Mouse (Mus musculus) CH12F3 (cell line): ENCODE measurements around the gene Clic5.

ENCODE experiments used
- in situ Hi-C: fragments of 300-500 bp; cut with MboI; formaldehyde crosslinking; loops from 2 replicates; pipeline ENCODE4 v1.14.3; 2020; ENCODE audit warnings: low sequenced_read_pairs

The Clic5 gene

DNA sequence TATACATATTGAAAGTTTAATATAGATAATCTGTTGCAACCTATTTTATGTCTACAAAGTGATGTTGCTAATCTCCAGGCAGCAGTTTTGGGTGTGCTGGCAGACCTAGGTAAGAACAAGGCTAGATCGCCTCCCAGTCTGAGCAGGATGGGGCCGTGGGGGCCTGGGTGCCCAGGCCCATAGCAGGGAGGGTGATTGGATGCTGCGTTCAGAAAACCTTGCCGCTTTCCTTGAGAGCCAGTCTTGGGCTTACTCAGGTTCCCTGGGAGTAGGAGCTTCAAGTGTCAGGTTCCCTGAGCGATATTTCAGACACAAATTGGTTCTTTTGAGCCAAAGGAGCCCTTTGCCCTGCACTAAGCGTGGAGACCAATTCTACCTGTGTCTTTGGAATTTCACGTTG is 1.9 kb downstream of the Clic5 start:
- in situ Hi-C loops, result no loop called here

DNA sequence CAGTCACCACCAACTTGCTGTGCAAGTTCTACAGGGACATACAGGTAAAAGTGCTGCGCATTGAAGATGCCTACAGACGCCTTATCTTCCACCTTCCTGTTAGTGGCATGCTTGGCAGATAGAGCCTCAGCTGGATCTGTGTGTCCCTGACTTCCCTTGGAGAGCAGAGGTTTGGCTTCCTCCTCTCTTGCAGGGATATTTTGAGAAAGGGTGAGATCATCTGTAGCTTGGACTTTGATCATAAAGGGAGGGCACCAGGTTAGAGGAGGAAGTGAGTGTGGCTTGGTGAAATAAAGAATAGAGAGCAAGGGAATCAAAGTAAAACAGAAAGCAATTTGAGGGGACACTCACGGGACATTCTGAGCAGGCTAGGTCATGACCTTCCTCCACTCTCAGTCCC is 4.6 kb downstream of the Clic5 start:
- in situ Hi-C loops, result no loop called here

DNA sequence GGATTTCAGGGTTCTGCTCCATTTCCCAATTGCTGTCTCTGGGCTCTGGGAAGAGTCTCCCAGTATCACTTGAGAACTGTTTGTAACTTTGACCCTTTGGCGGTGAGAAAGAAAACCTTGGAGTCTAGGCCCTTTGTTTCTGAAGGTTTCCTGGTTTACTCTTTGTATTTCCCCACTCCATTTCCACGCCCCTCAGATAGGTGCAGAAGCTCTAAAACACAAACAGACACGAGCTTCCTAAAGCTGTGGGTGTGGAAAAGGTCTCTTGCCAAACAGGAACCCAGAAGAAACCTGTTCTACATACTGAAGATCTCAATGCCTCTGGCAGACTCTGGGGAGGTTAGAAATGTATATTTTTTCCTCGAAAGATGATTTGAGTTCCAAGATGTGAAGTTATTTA is 10.8 kb downstream of the Clic5 start:
- in situ Hi-C loops, result no loop called here

DNA sequence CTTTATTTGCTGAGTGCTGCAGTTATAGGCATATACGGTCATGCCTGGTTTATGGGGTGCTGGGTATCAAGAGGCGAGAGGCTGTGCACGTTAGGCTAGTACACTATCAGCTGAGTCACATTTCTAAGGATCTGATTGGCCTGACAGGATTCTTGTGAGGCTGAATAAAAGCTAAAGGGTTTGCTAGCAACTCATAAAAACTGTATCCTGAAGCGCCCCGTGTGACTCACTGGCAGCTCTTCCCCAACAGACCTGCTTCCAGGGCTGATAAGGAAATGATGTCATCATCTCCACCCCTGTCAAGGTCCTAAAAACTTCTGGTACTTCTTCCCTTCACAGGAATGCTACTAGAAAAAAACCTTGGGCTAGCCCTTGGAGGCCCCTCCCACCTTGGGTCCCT is 14.6 kb downstream of the Clic5 start:
- in situ Hi-C loops, result no loop called here

DNA sequence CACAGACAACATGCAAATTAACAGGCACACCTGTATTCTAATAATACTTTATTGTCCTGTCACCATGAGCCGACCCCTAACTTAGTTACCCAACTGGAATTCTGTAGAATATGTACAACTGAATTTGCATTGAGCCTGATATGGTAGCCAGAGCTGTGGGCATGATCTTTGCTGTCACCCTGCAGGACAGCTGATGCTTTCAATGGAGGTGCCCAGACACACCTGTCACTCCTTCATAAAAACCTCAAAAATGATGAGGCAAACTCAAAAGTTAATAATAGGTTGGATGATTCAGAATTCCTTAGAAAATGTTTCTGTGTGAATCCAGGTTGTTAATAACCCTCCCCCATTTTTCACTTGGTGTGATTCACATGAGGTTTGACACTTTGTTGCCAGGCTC is 16.4 kb downstream of the Clic5 start:
- in situ Hi-C loops, result no loop called here

DNA sequence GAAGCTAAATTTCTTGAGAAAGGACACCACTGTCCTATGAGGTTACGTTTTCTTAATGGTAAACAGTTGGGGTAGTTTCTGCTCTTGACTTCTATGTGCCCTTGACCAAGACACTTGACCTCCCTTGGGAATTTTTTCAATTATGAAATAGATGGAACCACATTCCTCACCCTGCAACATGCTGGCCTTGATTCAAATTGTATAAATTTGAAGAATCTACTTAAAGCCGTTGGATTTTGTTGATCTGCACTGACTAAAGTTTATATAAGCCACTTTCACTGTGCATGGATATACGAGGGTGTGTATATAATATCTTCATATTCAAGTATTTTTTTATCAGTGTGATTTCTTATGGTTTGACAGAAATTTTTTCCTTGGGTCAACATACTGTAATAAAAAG is 17.2 kb downstream of the Clic5 start:
- in situ Hi-C loops, result no loop called here

DNA sequence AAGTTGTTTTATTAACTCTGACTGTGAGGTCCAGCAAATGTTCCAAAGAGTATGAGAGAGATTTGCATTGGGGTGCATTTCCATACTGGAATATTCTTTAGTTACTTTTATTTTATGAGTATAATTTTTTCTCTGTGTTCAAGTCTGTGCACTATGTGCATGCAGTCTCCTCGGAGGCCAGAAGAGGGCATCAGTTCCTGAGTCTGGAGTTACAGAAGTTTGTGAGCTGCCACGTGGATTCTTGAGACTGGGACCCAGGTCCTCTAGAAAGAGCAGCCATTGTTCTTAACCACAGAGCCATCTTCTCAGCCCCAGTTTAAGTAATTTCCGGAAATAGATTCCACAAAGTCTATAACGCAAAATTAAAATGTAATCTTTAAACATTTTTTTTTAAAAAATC is 20.5 kb downstream of the Clic5 start:
- in situ Hi-C loops, result no loop called here

DNA sequence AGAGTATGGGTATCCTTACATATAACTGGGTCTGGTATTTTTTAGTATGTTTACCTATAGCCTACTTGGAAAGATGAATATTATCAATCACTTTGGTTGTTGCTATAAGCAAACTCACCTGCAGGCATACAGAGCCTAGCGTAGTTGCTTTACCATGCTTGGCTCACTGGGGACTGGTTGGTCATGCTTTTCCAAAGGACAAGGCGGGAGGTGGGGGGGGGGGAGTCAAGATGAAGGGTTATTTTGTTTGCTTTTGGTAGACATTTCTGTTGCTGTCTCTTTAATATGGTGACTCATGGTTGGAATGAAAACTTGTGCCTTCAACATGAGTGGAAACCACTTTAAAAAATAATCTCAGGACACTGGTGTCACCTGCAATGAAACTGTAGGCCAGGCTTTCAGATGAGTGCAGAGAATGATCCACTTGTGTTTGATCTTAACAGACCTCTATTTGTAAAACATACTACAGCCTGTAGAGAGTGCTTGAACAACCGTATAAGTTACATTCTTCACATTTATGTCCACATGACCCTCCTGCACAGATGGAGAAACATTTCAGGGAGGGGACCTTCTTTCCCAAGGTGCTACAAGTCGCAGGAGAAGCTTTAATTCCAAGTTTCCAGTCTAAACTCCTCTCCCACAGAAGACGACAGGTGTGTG is 24.7 kb downstream of the Clic5 start:
- in situ Hi-C loops, result no loop called here

DNA sequence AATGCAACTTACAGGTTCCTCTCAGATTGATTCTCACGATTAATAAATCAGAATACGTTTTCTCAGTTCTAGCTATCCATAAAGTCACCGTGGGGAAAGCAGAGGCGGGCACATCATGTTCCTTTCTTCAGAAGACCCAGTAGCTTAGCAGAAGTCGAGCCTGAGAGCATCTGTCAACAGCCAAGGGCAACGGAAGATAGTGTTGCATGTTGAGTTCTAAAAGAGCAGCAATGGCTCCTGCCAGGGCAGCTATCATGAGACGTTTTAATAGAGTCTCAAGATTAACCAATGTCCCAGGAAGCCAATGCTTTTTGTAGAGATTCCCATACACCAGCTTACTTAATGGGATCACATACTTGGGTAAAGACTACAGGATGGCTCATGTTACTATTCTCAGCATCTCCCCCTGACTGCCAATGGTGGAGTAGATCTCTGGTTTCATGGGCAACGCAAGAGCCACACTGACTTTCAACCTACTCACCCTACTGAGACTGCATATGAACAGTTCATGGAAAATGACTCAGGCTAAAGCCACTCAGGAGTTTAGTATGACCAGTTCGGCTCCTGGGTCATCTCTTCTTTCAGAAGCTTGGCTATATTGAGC is 26.9 kb downstream of the Clic5 start:
- in situ Hi-C loops, result no loop called here

DNA sequence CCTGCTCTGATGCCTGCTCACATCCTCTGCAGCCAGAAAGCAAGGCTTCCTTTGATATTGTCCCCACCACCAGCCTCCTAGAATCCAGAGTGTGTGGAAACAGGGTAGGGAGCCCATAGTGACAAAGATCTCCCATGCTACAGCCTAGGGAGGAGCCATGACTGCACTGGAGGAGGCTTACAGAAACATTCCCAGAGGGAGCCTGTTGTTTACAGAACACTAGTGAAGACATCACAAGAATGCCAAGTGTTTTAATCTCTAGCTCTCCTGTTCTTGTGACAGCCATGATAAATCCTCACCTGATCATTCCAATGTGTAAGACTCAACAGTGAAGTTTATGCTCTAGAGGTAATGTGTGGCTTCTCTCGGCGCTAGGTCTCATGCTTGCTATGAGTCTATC is 28.8 kb downstream of the Clic5 start:
- in situ Hi-C loops, result no loop called here

DNA sequence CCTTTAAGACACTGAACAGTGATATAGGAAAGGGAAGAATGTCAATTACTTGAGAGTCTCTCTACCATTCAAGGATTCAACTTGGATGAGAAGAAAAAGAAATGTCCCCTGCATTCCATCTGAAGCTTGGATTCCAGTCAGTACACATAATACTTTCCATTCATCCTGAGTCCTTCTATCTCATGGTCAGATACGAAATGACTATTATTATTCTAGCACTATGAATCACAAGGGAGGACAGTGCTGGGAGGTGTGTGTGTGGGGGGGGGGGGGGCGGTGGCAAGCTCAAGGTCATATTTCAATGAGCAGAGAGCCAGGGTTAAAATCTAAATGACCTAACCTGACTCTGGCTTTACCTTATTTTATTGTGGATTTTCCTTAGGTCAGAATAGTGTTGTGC is 31.6 kb downstream of the Clic5 start:
- in situ Hi-C loops, result no loop called here

DNA sequence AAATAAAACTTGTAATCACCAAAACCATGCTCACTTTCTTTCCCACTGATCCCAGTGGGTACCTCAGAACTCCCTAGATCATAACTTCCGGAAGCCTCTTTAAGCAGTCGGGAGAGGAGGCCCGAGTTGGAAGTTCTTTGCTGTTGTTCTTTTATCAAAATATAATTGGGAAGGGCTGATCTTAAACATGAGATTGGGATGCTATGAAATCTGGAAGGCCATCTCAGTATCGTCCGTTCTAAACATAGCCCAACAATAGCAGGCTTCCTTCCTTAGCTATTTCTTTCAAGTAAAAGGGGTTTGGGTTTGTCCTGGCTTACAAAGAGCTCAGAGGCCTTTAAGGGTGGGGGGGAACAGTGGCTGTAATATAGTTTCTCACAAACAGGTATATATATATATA is 40.0 kb downstream of the Clic5 start:
- in situ Hi-C loops, result no loop called here

DNA sequence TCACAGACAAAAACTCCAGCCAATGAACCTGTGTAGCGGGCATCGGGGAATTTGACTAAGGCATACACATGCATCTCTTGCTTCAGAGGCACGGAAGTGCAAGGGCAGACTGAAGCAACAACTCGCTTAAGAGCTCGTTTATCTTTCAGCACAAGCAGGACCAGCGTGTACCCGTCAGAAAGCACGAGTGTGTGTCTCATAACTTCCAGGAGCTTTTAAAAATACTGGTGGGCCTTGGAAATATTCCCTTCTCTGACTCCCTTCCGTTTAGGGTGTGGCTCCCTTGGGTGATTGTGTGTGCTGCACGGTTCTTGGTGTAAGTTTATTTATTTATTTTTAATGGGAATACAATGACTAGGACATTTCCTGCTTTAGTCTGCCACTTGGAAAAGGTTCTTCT is 41.7 kb downstream of the Clic5 start:
- in situ Hi-C loops, result no loop called here

DNA sequence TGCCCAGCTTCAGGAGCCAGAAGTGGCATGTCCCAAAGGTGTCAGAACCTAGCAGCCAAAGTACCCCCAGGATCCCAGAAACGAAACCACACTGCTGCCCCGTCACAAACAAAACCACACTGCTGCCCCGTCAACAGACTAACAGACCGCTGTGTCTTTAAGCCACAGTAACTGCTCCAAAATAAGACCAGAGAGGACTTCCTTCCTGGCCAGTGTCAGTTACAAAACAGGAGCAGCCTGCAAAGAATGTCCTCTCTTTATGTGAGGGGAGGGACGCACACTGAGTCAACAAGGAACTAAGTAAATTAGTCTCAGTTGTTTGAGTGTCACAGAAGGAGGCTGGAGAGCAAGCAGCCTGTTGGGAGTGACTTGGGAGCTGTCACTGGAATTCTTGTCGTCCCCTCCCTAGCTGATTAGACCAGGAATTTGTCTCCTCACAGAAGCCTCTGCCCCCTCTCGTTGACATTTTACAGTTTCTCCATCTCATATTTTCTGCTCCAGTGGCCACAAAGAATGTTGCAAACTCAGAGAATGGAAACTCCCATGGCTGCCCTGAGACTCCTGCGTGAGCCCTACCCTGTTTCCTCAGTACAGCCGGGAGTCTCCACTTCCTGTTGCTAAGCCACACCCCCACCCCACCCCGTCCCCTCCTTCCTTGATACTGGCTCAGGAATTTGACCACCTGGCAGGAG is 50.8 kb downstream of the Clic5 start:
- in situ Hi-C loops, result no loop called here

DNA sequence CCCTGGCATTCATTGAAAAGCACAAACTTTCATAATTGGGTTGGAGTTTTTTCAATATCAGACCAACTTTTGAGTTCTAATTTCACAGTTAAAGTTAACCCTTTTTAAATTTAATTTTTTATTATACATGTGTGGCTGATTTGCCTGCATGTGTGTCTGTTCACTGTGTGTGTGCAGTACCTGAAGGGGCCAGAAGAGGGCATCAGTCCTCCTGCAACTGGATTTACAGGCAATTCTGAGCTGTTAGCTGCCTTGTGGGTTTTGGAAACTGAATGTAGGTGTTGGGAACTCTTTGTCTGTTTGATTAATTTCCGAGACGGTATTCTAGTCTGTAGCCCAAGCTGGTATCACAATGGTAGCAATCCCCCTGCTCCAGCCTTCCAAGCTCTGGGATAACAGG is 52.4 kb downstream of the Clic5 start:
- in situ Hi-C loops, result no loop called here

DNA sequence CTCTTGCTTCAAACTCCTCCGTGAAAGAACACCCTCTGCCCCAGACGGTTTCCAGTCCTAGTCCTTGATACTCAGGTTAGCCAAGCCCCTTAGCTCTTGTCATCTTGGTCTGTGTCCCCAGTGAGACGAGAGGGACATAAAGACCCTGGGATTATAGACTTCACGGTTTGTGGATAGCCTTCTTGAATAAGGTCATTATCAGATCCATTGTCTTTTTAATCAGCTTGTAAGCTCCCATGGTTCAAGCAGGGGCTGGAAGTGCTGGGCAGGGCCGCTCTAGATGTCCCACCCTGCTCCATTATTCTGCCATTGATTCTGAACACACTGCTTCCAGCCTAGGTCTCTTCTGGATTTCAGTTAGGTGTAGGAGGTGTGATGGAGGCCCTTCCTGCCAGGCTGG is 55.7 kb downstream of the Clic5 start:
- in situ Hi-C loops, result no loop called here

DNA sequence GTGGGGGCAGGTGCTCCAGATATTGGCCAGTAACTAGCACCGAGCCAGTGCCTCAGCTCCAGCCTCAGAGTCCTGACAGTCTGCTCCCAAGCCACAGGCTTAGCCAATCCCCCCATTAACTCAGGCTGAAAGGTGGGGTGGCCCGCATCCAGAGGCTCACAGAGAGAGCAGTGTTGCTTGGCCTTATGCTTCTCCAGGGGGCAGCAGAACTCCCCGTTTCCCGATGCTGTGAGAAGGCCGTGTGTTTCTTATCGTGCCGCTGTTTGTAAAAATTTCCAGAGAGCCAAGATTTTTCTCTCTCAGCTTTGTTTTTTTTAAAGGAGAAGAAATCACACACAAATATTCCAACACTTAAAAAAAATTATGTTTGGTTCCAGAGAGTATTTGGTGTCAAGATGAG is 56.2 kb downstream of the Clic5 start:
- in situ Hi-C loops, result no loop called here

DNA sequence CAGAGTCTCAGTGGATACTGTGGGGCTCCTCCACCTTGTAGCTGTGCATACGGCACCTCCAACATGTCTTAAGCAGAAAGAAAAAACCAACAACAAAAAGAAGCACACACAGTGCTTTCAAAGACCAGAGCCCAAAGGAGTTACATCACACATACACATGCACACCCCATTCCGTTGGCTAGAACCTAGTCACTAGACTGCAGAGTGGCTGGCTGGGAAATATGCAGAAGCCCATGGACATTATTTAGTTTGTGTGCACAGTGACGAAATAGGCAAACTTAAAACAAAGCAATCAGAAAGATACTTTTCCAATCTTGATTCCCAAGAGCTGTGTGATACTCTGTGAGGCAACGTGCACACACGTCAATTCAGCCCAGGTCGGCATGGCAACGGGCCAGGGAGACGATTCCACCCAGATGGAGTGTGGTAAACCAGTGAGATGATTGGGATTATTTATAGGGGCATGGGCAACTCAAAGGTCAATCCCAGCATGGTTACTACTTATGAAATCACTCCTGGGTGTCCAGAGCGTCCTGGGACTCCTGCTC is 57.8 kb downstream of the Clic5 start:
- in situ Hi-C loops, result no loop called here

DNA sequence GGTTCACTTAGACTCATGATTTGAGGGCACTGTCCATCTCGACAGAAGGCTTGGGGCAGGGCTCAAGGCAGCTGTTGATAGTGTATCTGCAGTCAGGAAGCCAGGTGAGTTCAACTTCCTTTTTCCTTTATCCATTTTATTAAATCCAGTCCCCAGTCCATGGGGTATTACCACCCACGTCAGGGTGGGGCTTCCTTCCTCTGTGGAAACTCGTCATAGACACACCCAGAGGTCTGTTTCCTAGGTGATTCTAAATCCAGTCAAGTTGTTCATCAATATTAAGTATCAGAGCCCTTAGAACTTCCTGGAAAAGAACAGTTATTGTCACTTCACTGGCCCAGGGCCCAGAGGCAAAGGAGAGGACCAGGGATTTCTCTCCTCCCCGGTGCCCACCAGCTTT is 61.2 kb downstream of the Clic5 start:
- in situ Hi-C loops, result no loop called here

DNA sequence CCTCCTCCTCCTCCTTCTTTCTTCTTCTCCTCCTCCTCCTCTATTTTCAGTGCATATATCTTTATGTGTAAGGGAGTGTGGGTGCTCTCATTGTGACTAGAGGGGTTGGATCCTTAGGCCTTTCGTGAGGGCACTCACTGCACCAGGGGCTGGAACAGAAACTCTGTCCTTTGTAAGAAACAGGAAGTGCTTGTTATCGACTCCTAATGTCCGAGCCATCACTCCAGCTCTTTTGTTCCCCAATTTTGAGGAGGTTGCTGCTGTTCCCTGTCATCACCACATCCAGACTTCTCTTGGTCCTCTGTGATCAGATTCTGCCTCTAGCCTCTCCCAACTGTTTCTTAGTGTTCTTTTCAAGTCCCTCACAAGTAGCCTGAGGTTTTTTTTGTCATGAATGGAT is 64.3 kb downstream of the Clic5 start:
- in situ Hi-C loops, result loop anchor here (25.0 kb wide), 1 partner anchor 1010 kb away; no protein-coding TSS in a partner anchor

DNA sequence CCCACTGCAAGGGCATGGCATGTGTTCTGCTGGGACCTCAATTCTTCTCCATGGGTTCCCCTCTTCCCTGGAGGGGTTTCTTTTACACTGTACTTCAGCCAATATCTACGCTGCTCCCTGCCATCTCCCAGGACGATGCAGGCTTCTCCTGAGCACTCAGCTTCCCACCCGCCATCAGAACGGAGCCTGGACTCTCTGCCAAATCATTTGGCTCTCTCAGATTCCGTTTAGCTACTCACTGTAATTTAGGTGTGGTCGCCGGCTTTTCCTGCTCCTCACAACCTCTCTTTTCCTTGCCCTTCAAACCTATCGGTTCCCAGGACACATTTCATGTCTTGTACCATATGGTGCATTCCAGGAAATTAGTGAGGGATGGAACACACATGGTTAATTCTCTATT is 66.3 kb downstream of the Clic5 start:
- in situ Hi-C loops, result loop anchor here (25.0 kb wide), 1 partner anchor 1008 kb away; no protein-coding TSS in a partner anchor

DNA sequence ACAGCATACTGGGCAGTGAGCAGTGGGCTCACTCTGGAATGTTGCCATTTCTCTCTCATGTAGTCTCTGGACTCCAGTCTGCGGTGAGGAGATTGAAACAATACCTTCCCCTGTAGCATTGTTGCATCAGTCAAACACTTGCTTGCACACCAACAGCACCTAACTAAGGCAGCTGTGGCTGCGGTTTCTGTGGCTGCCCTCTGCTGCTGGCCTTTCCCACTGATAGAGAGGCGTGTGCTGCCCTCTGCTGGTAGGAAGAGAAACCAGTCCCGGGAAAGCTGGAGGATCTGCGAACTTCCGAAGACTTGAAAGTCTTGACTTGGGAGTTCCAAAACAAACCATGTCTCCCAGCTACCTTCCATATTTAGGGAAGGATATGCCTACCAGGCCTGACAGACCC is 68.2 kb downstream of the Clic5 start:
- in situ Hi-C loops, result loop anchor here (25.0 kb wide), 1 partner anchor 1006 kb away; no protein-coding TSS in a partner anchor
